Mouse (Mus musculus) lung, postnatal 36 days (tissue): ENCODE measurements at regions not wholly inside any gene's neighbourhood (a gene's known extent, or its start where the extent isn't known, plus 50 kb on each side); places are given as distances from the start of the nearest gene placed in this dataset.
"Not testable (repeated sequence)": the region's sequence is repeated elsewhere in the genome, so short reads cannot be mapped to it uniquely, and the experiment has no call there.

Experiments used
- DNase-seq: peaks from one replicate; pipeline ENCODE4 v3.0.0; 2022; ENCODE audit warnings: mixed read lengths

DNA sequence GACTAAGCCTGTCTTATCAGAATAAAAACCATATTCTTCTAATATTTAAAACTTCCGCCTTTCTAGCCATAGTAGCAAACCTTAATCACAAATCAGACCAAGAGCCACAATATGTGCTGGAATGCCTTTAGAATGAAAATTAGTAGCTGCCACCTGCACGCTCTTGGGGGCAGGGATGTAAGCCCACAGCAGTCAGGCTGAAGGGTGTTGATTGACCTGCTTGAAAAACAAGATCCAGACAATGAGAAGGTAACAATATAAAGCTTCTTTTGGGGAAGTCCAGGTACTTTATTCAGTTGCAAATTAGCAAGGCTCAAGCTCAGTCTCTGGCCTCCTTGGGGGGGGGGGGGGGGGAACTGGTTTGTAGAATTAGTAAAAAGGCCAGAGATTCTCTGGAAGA, 222.3 kb upstream of the Ell2 start:
- DNase-seq, result not testable (repeated sequence)

GRCm38 (mm10) chr13:75501530-75501929, 205.0 kb upstream of the Ell2 start:
- DNase-seq, result no peak

DNA sequence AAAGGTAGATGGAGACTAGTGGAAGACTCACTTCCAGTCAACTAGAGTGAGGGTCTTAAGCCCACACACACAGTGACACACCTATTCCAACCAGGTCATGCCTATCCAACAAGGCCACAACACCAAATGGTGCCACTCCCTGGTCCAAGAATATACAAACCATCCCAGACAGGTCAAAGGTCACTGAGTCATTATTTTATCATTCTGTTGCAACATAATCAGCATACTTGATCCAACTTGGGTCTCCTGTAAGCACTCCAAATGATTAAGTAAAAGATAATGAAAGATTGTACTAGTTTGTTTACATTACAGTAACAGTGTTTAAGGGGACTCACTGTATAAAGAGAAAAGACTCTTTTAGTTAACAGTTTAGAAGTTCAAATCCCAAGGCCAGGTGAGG, 203.2 kb upstream of the Ell2 start:
- no peak for DNase-seq

GRCm38 (mm10) chr13:75514315-75515020, 192.1 kb upstream of the Ell2 start:
- DNase-seq, result peak; percentile 58

DNA sequence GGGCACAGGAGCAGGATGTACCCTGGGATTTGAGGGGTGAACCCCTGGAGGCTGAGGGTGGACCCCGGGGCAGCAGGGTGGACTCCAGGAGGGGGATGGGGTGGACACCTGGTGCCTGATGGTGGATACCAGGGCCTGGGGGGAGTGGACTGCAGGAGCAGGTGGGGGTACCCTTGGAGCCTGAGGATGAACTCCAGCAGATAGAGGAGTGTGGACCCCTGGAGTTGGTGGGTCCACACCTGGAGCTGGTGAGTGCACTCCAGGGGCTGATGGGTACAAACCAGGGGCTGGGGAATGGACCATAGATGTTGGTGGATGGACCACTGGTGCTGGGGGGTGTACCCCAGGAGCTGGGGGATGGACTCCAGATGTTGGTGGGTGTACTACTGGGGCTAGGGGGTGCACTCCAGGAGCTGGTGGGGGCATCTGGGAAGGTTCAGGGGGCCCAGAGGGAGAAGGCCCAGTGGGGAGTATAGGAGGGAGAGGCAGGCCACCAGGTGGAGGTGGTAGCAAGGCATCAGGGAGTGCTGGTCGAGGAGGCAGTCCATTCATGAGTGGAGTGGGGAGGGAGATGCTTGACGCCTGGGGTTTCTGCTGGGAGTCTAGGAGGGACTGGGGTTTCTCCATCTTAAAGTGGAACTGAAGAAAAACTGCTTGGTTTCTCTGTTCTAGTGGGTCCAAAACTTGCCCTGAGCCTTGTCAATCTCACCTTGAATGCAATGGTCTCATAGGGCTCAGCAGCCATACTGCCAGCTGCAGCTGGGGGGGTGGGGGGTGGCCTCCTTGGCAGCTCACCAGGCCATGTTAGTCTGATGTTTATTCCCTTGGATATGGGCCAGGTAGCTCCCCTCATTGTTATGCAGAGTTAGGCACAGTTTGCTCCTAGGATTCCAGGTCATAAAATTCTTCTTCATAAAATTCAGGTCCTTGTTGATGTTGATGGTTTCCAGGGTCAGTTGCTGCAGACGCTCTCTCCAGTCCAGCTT, 183.0 kb upstream of the Ell2 start:
- DNase-seq, result no peak

- no peak for DNase-seq
These were observed 182.1 kb upstream of the Ell2 start for GRCm38 (mm10) chr13:75524481-75524880.

DNA sequence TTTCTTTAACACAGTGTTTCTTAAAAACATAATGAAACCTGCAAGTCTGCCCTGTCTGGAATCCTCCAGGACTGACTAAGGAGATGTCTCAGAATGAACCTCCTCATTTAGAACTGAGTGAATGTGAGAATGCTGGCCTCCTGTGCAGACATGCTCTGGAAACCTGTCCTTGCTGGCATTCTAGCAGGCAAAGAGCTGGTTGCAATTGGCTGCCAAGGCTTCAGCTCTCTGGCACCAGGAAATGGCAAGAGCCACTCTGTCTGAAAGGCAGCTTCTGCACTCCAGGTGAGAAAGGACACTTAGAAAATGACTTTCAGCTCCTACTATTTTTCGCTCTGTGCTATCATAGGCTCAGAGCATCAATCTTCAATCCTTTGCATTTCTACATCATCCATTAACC, 175.0 kb upstream of the Ell2 start:
- DNase-seq, result no peak

DNA sequence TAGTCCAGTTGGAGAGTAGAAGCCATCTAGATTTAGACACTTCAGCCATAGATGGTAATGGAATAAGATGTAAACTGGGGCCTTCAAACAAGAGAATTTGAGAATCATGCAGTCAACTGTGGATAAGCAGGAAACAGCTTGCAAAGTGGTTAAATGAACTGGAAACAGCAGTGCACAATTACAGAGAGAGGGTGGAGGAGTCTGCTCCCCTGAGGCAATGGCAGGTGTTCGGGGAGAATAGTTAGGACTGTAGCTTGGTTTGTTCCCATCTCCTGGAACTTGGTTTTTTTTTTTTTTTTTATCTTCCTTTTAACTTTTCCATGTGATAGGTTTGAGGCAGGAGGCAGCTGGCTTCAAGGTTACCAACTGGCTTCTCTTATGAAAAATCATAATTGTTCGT, 165.1 kb upstream of the Ell2 start:
- DNase-seq, result no peak

GRCm38 (mm10) chr13:75542253-75542945, 164.2 kb upstream of the Ell2 start:
- peak; percentile 85 for DNase-seq

DNA sequence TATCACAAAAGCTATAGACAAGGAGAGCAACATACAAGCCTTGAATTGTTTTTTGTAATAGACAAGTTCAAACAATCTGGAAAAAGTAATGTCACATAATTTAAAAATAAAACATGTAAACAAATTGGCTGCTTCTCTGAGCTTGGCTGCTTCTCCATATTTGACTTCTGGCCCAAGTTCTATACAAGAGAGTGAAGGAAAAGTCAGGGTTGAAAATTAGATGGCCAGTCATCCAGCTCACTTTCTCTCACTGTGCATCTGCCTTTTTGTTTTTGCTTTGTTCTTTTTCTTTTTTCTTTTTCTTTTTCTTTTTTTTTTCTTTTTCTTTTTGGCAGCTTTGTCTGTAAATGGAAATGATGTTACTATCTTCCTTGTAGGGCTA, 163.6 kb upstream of the Ell2 start:
- DNase-seq, result no peak

DNA sequence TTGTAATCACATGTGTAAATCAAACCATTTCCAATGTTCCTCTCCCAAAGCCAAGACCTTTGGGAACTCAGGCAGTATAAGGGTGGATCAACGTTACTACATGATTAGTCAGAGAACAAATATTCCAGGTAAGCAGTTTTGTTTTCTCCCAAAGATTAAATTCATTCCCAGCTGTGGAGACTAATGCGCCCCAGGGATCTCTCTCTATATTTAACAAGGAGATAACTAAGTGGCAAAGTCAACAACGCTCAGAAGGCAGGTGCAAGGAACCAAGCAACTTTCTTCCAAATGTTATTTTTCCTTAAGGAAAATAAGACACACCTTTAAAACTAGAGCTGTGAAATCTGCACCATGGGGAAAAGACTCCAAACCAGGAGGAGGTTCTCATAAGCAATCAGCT, 163.0 kb upstream of the Ell2 start:
- DNase-seq, result no peak

GRCm38 (mm10) chr13:75544728-75545127, 161.8 kb upstream of the Ell2 start:
- DNase-seq, result no peak

- DNase-seq, result no peak
These were observed 158.8 kb upstream of the Ell2 start for GRCm38 (mm10) chr13:75547791-75548190.

DNA sequence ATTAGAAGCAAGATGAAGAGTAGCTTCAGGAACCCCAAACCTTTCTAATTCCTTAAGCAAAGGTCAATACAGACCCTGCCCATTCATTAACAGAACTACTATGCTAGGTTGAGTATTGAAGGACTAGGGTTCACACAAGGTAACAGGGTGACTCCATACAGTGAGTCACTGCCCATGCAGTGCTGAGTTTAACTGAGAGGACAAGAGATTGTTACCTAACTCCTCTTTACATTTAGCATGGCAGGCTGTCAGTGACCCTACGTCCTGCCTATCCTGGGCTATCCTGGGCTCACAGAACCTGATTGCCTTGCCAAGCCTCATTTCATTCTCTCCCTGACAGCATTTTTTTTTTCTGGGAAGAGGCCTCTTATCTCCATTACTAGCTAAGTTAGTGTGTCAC, 127.6 kb upstream of the Ell2 start:
- no peak for DNase-seq

DNA sequence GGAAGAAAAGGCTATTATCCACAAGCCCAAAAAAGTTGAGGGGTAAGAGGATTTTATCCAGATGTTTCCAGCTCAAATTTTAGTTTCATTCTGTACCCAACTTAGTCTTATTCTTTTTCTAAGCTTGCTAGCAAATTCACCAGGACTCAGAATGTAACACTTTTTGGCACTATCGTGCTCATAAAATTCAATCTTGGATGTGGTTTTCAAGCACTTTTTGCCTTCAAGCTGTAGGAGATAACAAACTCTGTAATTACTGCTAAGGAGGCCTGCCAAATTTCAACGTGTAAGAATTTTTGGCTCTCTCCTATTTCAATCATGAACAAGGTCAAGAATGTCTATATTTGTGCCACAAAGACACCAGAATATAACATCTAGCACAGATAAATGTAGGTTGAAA, 115.7 kb upstream of the Ell2 start:
- no peak for DNase-seq

- DNase-seq, result no peak
These were observed 109.7 kb upstream of the Ell2 start for GRCm38 (mm10) chr13:75596856-75597255.

DNA sequence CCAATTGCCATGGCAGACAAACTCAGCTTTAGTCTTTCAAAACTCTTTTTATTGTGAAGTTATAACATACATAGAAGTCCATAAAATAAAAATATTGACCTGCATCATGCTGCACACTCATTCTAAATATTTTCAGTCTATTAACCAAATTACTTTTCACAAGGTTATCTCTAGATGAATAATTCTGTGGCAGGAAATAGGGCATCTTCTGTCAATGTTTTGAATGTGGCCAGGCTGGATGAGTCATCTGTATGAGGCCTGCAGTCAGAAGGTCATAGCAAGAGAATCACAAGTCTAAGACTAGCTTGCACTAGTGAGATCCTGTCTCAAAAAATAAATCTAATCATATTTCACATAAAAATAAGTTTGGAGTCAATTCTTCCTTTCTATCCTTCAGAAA, 108.4 kb upstream of the Ell2 start:
- no peak for DNase-seq

- DNase-seq, result no peak
These were observed 107.9 kb upstream of the Ell2 start for GRCm38 (mm10) chr13:75598675-75599074.

DNA sequence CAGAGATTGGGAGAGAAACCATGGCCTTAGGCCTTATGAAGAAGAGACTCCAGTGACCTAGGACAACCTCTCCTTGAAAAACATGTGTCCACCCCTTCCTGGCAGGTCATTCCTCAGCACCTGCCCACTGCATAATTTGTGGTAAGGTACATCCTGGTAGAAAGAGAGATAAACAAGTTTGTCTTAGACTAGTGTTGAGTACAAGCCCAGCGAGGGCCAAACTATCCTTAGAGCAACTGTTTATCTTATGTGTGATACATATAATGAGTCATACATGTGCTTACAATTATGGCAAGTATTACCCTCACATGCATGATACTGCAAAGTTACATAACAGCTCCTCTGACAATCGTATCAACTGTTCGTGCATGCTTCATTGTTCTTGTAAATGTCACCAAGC, 83.3 kb upstream of the Ell2 start:
- no peak for DNase-seq

- DNase-seq, result no peak
These were observed 79.2 kb upstream of the Ell2 start for GRCm38 (mm10) chr13:75627405-75627804.

- DNase-seq, result no peak
These were observed 75.5 kb upstream of the Ell2 start for GRCm38 (mm10) chr13:75631048-75631447.

GRCm38 (mm10) chr13:75647513-75647912, 59.0 kb upstream of the Ell2 start:
- DNase-seq, result no peak

GRCm38 (mm10) chr13:75651941-75652340, 54.6 kb upstream of the Ell2 start:
- no peak for DNase-seq

GRCm38 (mm10) chr13:75652966-75653365, 53.6 kb upstream of the Ell2 start:
- DNase-seq, result no peak
